Mouse (Mus musculus) T-cell, adult 66 days (primary cell): Measurements from ENCODE around the gene Tbx22. TPM values are rescaled to one million over a fixed set of nuclear protein-coding genes. Genes with fewer than 3 reads are reported as not detected.

Experiments
- total RNA-seq, 2 experiments: library from RNA; stranded (reverse); gene quantifications; 3 replicates in 1 of 2; 4 replicates in 1 of 2; pipeline ENCODE4 v1.2.4; 2023

Gene Tbx22
- total RNA-seq, result not detected

DNA sequence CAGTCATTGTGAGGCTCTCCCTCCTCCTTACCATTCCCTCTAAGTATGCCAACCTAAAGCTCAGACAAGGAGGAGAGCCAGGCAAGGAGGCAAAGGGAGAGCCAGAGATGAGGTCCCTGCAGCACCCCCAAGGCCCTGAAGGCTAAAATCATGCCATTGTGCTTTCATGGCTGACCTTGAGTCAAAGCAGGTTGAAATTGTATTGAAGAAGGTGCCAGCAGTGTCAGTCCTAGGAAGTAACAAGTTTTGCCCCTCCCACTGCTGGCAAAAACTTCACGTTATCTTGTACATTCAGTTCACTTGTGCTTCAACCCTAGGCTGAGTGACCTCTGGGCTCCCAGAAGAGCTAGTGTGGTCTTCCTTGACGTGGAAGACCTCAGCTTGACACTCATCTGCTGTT is at the start of gene Tbx22:
Gene Tbx22 (plus strand): TSS at position 301 of the 400 bp plus-strand sequence.

Other genes with a start within 250 kb of the Tbx22 start
- gene Tent5d, start 124.6 kb downstream of the Tbx22 start, total RNA-seq, result not detected
- gene 2610002M06Rik, start 148.4 kb downstream of the Tbx22 start, total RNA-seq, result 10 to 100 TPM; 15.6 to 16.8 TPM